Mouse (Mus musculus) liver, embryonic 14.5 days (tissue): Measurements from ENCODE around the gene Apoc2. TPM values are rescaled to one million over a fixed set of nuclear protein-coding genes. Genes with fewer than 3 reads are reported as not detected.

Experiments used
- ATAC-seq: fragments of 200-750 bp; cut with Nextera tagmentation; 2 replicates; pipeline ENCODE4 v1.8.0; 2017; ENCODE audit warnings: moderate number of reproducible peaks, mild to moderate bottlenecking, moderate library complexity; ENCODE audit not compliant: insufficient read depth
- DNase-seq, 3 experiments: peaks; one replicate each; pipeline ENCODE4 v3.0.0-alpha.2; 2012 to 2013; ENCODE audit warnings: low read depth in 3 of 3, low spot score in 3 of 3
- H3K27ac ChIP-seq: fragments of 300-500 bp; sonication (generic); 2 replicates; pipeline ENCODE4 v1.5.1; 2014; ENCODE audit warnings: moderate library complexity, mild to moderate bottlenecking, control low read depth, inconsistent platforms
- H3K27me3 ChIP-seq: fragments of 300-500 bp; sonication (generic); 2 replicates; pipeline ENCODE4 v1.6.1; 2014; ENCODE audit warnings: mild to moderate bottlenecking, low read length, moderate library complexity; ENCODE audit not compliant: control insufficient read depth, insufficient read depth
- H3K36me3 ChIP-seq: fragments of 300-500 bp; sonication (generic); replicated peaks from 2 replicates; pipeline ENCODE4 v1.6.1; 2014; ENCODE audit warnings: low read depth; ENCODE audit not compliant: control insufficient read depth, insufficient read depth
- H3K4me1 ChIP-seq, 2 experiments: fragments of 200-500 bp in 1 of 2; fragments of 300-500 bp in 1 of 2; sonication (generic) in 1 of 2; replicated peaks; 2 replicates each; pipeline ENCODE4 v1.6.1; 2012 to 2014; ENCODE audit warnings: antibody characterized with exemption in 1 of 2, inconsistent platforms in 1 of 2, low read length in 1 of 2; ENCODE audit not compliant: control insufficient read depth in 2 of 2, insufficient read depth in 2 of 2
- H3K4me2 ChIP-seq: fragments of 300-500 bp; sonication (generic); 2 replicates; pipeline ENCODE4 v1.6.1; 2014; ENCODE audit warnings: low read depth, mild to moderate bottlenecking, control low read depth, moderate library complexity
- H3K4me3 ChIP-seq, 2 experiments: fragments of 200-500 bp in 1 of 2; fragments of 300-500 bp in 1 of 2; sonication (generic) in 1 of 2; 2 replicates each; pipeline ENCODE4 v1.5.1; 2012 to 2014; ENCODE audit warnings: low read depth in 2 of 2, low read length in 2 of 2, mild to moderate bottlenecking in 2 of 2, control low read depth in 1 of 2, inconsistent platforms in 1 of 2, moderate library complexity in 1 of 2; ENCODE audit not compliant: insufficient read depth in 1 of 2
- H3K9ac ChIP-seq: fragments of 300-500 bp; sonication (generic); replicated peaks from 2 replicates; pipeline ENCODE4 v1.6.1; 2014; ENCODE audit warnings: mild to moderate bottlenecking, control low read depth, moderate library complexity
- H3K9me3 ChIP-seq: fragments of 300-500 bp; sonication (generic); 2 replicates; pipeline ENCODE4 v1.6.1; 2016; ENCODE audit warnings: low read length, mixed read lengths; ENCODE audit not compliant: control insufficient read depth
- CTCF ChIP-seq: IDR thresholded peaks from 2 replicates; pipeline ENCODE4 v1.5.1; 2016; ENCODE audit warnings: antibody characterized with exemption, low read depth, control low read depth
- EP300 ChIP-seq: IDR thresholded peaks from 2 replicates; pipeline ENCODE4 v1.6.1; 2016; ENCODE audit warnings: antibody characterized with exemption, low read depth
- WGBS: fragments of 180-500 bp; shearing (Covaris S2); extraction: QIAGEN DNeasy Blood & Tissue Kit; methylation state at CpG from one replicate; pipeline ENCODE4 v1.1.7; 2014; ENCODE audit not compliant: insufficient replicate concordance; 5-methylcytosine and 5-hydroxymethylcytosine counted together
- polyA plus RNA-seq, 2 experiments: library from polyadenylated mRNA; depleted of rRNA in 1 of 2; stranded (reverse) in 1 of 2; unstranded in 1 of 2; fragments of >200 nt; fragmentation: Nextera tagmentation in 1 of 2; extraction: Ambion mirVana in 1 of 2; gene quantifications; 2 replicates each; pipeline versions ENCODE4 v1.2.1 to v1.2.3; 2012 to 2014

Gene Apoc2
- polyA plus RNA-seq, 2 experiments: 494 to 1,023 TPM

GRCm38 (mm10) chr7:19699827-19700148, 22.0 kb upstream of the Apoc2 start:
- H3K27ac ChIP-seq: no peak overlapping the region
- DNase-seq (no peak), ATAC-seq (no peak)
- TF ChIP-seq EP300: no peak
- TF ChIP-seq CTCF: no peak
- H3K4me1 ChIP-seq: peaks cover 15 to 36% of the 10 kb centered on the region in 2 experiments
- no peak overlapping the region for H3K4me2 ChIP-seq
- H3K36me3 ChIP-seq: peaks cover 11% of the 10 kb centered on the region
- H3K4me3 ChIP-seq: no peak overlapping the region
- WGBS: 42% methylated on average over 4 of the region's 4 CpGs
- H3K9ac ChIP-seq: no peak overlapping the region
- H3K27me3 ChIP-seq: no peaks in the 10 kb centered on the region
- no peaks in the 10 kb centered on the region for H3K9me3 ChIP-seq

GRCm38 (mm10) chr7:19698907-19699826, 21.4 kb upstream of the Apoc2 start, which contains the start of gene Apoe:
Gene Apoe, minus strand, starts transcription at chr7:19699188.
- WGBS: 2% methylated on average over 20 of the region's 20 CpGs
- Histone ChIP-seq H3K4me1 (peaks cover 20 to 42% of the 10 kb centered on the region in 2 experiments), H3K27ac (peak within 1 kb of the TSS; percentile 7; the same call in 1 of the 2 replicates), H3K27me3 (no peaks in the 10 kb centered on the region), H3K4me3 (peak within 1 kb of the TSS; percentile 54 to 66), H3K4me2 (peak within 1 kb of the TSS; percentile 52), H3K9me3 (no peaks in the 10 kb centered on the region), H3K36me3 (peaks cover 11% of the 10 kb centered on the region), H3K9ac (peak within 1 kb of the TSS; percentile 45)
- DNase-seq (no peak), ATAC-seq (peak; percentile 52)
- TF ChIP-seq EP300: no peak
- no peak; the same call in 1 of the 2 replicates for TF ChIP-seq CTCF

- H3K9ac ChIP-seq: peak overlapping the region; percentile 45
- no peaks in the 10 kb centered on the region for H3K27me3 ChIP-seq
- H3K4me1 ChIP-seq: peaks cover 20 to 49% of the 10 kb centered on the region in 2 experiments
- H3K36me3 ChIP-seq: peaks cover 11% of the 10 kb centered on the region
- ATAC-seq: no peak
- 2% methylated on average over 28 of the region's 28 CpGs for WGBS
- no peaks in the 10 kb centered on the region for H3K9me3 ChIP-seq
- DNase-seq: no peak
- H3K27ac ChIP-seq: no peak overlapping the region
- peak overlapping the region; percentile 54 to 66 for H3K4me3 ChIP-seq
- no peak for TF ChIP-seq EP300
- peak; percentile 52; the same call in 1 of the 2 replicates for TF ChIP-seq CTCF
- peak overlapping the region; percentile 52 for H3K4me2 ChIP-seq
Observed at GRCm38 (mm10) chr7:19697949-19698906, 20.5 kb upstream of the Apoc2 start.

GRCm38 (mm10) chr7:19696336-19696873, 18.7 kb upstream of the Apoc2 start:
- ATAC-seq: no peak
- peaks cover 4% of the 10 kb centered on the region for H3K36me3 ChIP-seq
- no peaks in the 10 kb centered on the region for H3K9me3 ChIP-seq
- DNase-seq: no peak
- peak overlapping the region; percentile 52 for H3K4me2 ChIP-seq
- TF ChIP-seq EP300 (no peak), CTCF (0 out of 2 replicates have a peak, but pooled peaks have one; percentile 5)
- H3K4me1 ChIP-seq: peaks cover 20 to 62% of the 10 kb centered on the region in 2 experiments
- no peak overlapping the region for H3K27ac ChIP-seq
- H3K27me3 ChIP-seq: no peaks in the 10 kb centered on the region
- no peak overlapping the region for H3K9ac ChIP-seq
- H3K4me3 ChIP-seq: peak overlapping the region in 1 of 2 experiments; percentile 54; a peak in 1 of 4 replicates
- WGBS: 85% methylated on average over 34 of the region's 34 CpGs
